Mouse (Mus musculus): ENCODE data around the gene Itih5.

DNA sequence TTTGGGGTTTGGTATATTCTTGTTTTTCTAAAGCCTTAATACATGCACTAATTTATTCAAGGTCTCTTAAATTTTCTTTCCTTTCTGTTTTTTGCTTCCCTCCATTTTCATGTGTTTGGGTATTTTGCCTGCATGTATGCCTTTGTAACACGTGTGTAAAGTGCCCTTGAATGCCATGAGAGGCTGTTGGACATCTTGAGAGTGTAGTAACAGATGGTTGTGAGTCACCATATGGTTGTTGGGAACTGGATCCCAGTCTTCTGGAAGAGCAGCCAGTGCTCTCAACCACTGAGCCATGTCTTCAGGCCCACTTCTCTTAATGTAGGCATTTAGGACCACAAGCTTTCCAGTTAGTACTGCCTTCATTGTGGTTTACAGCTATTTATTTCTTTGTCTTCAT lies 135.5 kb downstream of the Itih5 start:
- TF ChIP-seq CTCF (IDR thresholded peaks at IDR 0.05; ENCODE audit: insufficient read depth, low read depth, low read length) (no peak), POLR2A (IDR thresholded peaks at IDR 0.05; ENCODE audit: insufficient read depth, low read depth, low read length) (no peak)

Data from olfactory bulb, adult 2 months (tissue).